Mouse (Mus musculus): ENCODE results near the gene Pxk.

Gene Pxk

DNA sequence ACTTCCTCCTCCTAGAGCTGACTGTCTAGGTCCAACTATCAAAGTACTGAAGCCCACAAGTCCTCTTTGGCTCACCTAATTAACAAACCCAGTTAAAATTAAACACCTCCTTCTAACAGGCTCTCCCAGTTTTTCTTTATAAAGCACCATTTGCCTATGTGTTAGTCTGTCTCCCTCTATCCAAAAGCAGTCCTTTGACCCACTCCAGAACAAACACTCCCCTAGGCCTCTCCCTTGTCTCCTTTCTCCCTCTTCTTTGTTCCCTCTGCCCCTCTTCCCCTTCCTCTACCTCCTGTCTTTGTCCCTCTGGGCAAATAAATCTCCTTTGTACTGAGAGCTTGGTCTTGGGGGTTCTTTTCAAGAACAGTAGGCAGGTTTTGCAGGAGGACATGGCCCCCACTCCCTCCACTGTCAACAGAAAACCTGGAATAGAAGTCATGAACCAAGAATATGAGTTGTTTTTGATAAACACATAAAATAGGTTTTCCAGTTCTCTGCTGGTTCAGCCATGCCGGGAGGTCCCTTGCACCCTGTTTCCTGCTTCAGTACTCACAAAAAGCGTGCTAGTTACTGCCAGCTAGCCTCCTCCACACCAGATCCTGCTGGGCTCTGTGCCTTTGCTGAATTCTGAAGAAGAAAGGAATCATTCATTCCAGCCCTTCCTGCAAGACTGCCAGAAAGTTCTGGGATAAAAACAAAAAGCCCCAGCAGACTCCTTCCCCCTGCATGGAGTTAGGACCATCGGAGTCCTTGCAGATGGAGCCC is 35.3 kb upstream of the Pxk start:
- Histone ChIP-seq H3K36me3 (ENCODE audit: insufficient read depth, low read length) (no peaks in the 10 kb centered on the region), H3K4me1 (replicated peaks; ENCODE audit: low read depth, low read length) (peaks cover 34% of the 10 kb centered on the region), H3K9me3 (ENCODE audit: low read length) (no peaks in the 10 kb centered on the region; the same call in 1 of the 2 replicates), H3K27me3 (ENCODE audit: insufficient read depth, low read length) (no peaks in the 10 kb centered on the region), H3K4me3 (replicated peaks; ENCODE audit: low read length) (no peak overlapping the region)
- TF ChIP-seq CTCF (conservative IDR thresholded peaks at IDR 0.05; ENCODE audit: low read length) (no peak), NANOG (IDR thresholded peaks at IDR 0.05; ENCODE audit: borderline replicate concordance, low read length) (no peak), POU5F1 (IDR thresholded peaks at IDR 0.05; ENCODE audit: borderline replicate concordance, low read length) (no peak)

DNA sequence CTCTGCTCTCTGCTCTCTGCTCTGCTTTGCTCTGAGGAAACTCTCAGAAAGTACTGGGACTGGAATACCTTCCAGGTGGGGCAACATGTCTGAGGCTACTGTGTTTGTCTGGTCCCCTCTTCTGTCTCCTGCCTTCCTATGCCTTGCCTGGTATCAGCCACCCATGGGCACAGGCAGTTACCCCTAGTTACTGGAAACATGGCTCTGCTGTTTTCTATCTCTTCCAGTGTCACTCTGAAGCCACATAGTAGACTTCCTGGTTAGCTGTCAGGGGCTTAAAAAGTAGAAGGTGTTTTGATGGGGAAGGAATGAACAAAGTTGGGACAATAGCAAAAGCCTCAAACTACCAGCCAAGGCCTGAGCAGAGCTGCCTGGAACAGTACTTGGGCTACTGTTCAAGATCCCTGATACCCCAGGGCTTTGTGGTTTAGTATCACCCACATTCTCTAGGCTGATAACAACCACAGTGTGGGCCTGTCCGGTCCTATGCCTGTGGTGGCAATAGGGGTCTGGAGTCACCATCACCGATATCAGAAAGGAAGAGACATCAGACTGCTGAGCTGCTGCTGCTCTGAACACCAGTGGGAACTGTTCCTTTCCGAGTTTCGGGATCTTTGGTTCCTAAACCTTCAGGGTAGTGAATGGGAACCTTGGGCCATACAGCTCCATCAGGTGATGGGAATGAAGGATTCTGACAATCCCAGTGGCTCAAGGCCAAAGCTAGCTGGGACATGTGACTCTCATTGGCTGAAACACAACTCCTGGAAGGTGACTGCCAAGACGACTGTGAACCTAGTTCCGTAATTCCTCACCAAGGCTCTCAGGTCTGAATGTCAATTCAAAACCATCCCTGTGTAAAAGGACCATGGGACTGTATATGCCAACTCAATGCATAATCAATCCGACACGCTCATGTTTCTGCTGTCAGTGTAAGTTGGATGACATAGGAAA is 33.9 kb upstream of the Pxk start:
- H3K9me3 ChIP-seq (ENCODE audit: low read length), result no peaks in the 10 kb centered on the region; the same call in 1 of the 2 replicates
- H3K36me3 ChIP-seq (ENCODE audit: insufficient read depth, low read length), result no peaks in the 10 kb centered on the region
- TF ChIP-seq CTCF (conservative IDR thresholded peaks at IDR 0.05; ENCODE audit: low read length), result no peak
- no peak for TF ChIP-seq NANOG (IDR thresholded peaks at IDR 0.05; ENCODE audit: borderline replicate concordance, low read length)
- TF ChIP-seq POU5F1 (IDR thresholded peaks at IDR 0.05; ENCODE audit: borderline replicate concordance, low read length), result no peak
- H3K4me3 ChIP-seq (replicated peaks; ENCODE audit: low read length), result no peak overlapping the region
- H3K4me1 ChIP-seq (replicated peaks; ENCODE audit: low read depth, low read length), result peaks cover 34% of the 10 kb centered on the region
- H3K27me3 ChIP-seq (ENCODE audit: insufficient read depth, low read length), result no peaks in the 10 kb centered on the region

DNA sequence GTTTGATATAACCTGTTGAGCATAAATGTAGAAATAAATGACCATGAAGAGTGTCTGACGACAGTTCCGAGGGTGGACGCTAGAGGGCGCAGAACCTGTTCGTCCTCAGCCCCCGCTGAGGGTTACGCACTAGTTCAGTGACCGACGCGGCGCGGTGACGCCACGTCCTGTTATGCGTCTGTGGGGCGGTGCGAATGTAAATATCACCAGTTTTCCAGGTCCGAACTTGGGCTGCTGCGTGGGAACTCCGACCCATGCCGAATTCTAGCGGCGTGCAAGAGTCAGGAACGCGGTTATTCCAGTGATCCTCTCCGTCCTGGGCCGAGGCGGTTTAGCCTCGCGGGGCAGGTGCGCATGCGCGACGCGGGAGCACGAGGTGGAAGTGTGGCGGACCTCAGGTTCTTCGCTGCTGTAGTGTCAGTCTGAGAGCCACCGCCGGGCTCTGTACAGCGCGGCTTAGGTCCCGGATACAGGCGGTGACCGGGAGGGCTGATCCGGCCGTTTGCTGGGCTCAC is 17.8 kb upstream of the Pxk start, which contains the start of gene Rpp14:
Gene Rpp14 (plus strand): TSS at position 203 of the 515 bp plus-strand sequence.
- TF ChIP-seq POU5F1 (IDR thresholded peaks at IDR 0.05; ENCODE audit: borderline replicate concordance, low read length) (no peak), CTCF (conservative IDR thresholded peaks at IDR 0.05; ENCODE audit: low read length) (peak; percentile 75), NANOG (IDR thresholded peaks at IDR 0.05; ENCODE audit: borderline replicate concordance, low read length) (no peak)
- Histone ChIP-seq H3K36me3 (ENCODE audit: insufficient read depth, low read length) (peaks cover 32% of the 10 kb centered on the region), H3K4me1 (replicated peaks; ENCODE audit: low read depth, low read length) (peaks cover 24% of the 10 kb centered on the region), H3K4me3 (replicated peaks; ENCODE audit: low read length) (peak within 1 kb of the TSS; percentile 94), H3K27me3 (ENCODE audit: insufficient read depth, low read length) (no peaks in the 10 kb centered on the region), H3K9me3 (ENCODE audit: low read length) (peaks cover 5% of the 10 kb centered on the region; the same call in 1 of the 2 replicates)

DNA sequence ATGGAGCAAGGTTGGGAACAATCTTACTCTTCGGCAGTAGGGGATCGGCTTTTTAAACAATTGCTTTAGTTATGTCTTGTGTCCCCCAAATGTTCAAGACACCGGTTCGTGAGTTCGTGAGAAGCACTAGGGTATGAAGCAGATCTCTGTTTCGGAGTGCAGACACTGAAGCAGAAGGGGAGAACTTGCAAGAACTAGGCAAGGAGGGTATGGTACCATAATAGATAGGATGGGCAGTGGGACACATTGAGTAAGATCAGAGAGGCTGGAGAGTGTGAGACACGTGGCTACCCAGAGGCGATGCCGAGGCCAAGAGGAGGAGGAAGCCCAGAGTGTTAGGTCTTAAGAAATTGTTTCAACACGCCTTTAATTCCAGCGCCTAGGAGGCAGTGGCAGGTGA is 17.3 kb upstream of the Pxk start:
- H3K9me3 ChIP-seq (ENCODE audit: low read length), result peaks cover under 1% of the 10 kb centered on the region; the same call in 1 of the 2 replicates
- peaks cover 37% of the 10 kb centered on the region for H3K36me3 ChIP-seq (ENCODE audit: insufficient read depth, low read length)
- H3K4me1 ChIP-seq (replicated peaks; ENCODE audit: low read depth, low read length), result peaks cover 24% of the 10 kb centered on the region
- peak overlapping the region; percentile 94 for H3K4me3 ChIP-seq (replicated peaks; ENCODE audit: low read length)
- TF ChIP-seq CTCF (conservative IDR thresholded peaks at IDR 0.05; ENCODE audit: low read length), result no peak
- no peak for TF ChIP-seq NANOG (IDR thresholded peaks at IDR 0.05; ENCODE audit: borderline replicate concordance, low read length)
- no peak for TF ChIP-seq POU5F1 (IDR thresholded peaks at IDR 0.05; ENCODE audit: borderline replicate concordance, low read length)
- H3K27me3 ChIP-seq (ENCODE audit: insufficient read depth, low read length), result no peaks in the 10 kb centered on the region

DNA sequence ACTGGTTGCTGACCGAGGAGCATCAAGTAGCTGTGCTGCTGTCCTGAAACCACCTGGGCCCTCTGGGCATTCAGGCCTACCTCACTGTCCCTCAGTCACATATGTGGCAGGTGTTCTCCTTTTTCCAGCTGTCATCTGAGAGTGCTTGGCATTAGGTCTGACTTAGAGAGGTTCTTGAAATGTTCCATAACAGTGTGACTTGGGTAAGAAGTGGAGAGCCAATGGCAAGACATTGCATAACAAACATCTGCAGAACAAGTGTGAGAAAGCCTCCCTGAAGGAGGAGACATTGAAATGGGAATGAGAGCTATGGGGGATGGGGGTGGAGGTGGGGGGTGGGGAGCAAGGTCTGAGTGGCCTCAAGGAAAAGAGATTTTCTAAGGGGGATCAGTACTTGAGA is 15.1 kb upstream of the Pxk start:
- Histone ChIP-seq H3K4me1 (replicated peaks; ENCODE audit: low read depth, low read length) (peaks cover 24% of the 10 kb centered on the region), H3K4me3 (replicated peaks; ENCODE audit: low read length) (no peak overlapping the region; the same call in 1 of the 2 replicates), H3K36me3 (ENCODE audit: insufficient read depth, low read length) (peaks cover 58% of the 10 kb centered on the region), H3K27me3 (ENCODE audit: insufficient read depth, low read length) (no peaks in the 10 kb centered on the region), H3K9me3 (ENCODE audit: low read length) (no peaks in the 10 kb centered on the region)
- no peak for TF ChIP-seq CTCF (conservative IDR thresholded peaks at IDR 0.05; ENCODE audit: low read length)
- no peak for TF ChIP-seq POU5F1 (IDR thresholded peaks at IDR 0.05; ENCODE audit: borderline replicate concordance, low read length)
- TF ChIP-seq NANOG (IDR thresholded peaks at IDR 0.05; ENCODE audit: borderline replicate concordance, low read length), result no peak

DNA sequence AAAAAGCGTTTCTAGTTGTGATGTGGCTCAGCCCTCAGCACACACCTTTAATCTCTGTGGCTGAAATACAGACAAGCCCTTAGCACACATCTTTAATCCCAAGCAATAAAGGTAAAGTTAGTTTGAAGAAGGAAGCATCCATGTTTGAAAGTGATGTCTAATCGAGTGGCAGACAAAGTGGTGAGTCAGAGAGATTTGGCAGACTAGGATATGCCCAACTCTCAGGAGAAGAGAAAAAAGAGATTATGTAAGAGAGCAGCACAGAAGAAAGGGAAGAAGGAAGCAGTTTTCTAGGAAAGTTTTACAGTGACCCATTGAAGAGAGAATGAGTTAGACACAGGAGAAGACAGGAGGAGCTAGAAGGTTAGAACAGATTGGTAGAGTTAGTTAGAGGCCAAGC is 9.0 kb upstream of the Pxk start:
- H3K4me1 ChIP-seq (replicated peaks; ENCODE audit: low read depth, low read length), result peaks cover 7% of the 10 kb centered on the region; the same call in 1 of the 2 replicates
- peaks cover 71% of the 10 kb centered on the region for H3K36me3 ChIP-seq (ENCODE audit: insufficient read depth, low read length)
- no peaks in the 10 kb centered on the region for H3K9me3 ChIP-seq (ENCODE audit: low read length)
- no peak for TF ChIP-seq POU5F1 (IDR thresholded peaks at IDR 0.05; ENCODE audit: borderline replicate concordance, low read length)
- TF ChIP-seq NANOG (IDR thresholded peaks at IDR 0.05; ENCODE audit: borderline replicate concordance, low read length), result no peak
- TF ChIP-seq CTCF (conservative IDR thresholded peaks at IDR 0.05; ENCODE audit: low read length), result no peak
- no peaks in the 10 kb centered on the region for H3K27me3 ChIP-seq (ENCODE audit: insufficient read depth, low read length)
- H3K4me3 ChIP-seq (replicated peaks; ENCODE audit: low read length), result no peak overlapping the region

DNA sequence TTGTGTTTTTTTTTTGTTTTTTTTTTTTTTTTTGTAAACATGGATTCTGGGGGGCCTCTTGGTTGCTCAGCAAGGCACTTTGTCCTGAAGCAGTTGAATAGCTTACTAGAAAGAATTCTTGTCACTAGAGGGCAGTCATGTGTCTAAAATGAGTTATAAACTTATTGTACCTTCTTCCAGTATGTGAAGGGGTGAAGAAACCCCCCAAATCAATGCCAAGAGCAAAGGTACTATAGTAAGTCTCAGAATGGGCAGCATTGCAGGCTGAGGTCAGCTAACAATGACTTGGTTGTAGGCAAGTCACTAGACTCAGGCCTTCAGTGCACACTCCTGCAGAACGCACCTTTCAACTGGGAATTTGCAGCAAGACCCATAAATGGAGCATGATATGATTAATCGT is 5.4 kb upstream of the Pxk start:
- H3K9me3 ChIP-seq (ENCODE audit: low read length), result peaks cover 10% of the 10 kb centered on the region
- peaks cover 14% of the 10 kb centered on the region; the same call in 1 of the 2 replicates for H3K4me1 ChIP-seq (replicated peaks; ENCODE audit: low read depth, low read length)
- no peaks in the 10 kb centered on the region for H3K27me3 ChIP-seq (ENCODE audit: insufficient read depth, low read length)
- H3K4me3 ChIP-seq (replicated peaks; ENCODE audit: low read length), result no peak overlapping the region
- H3K36me3 ChIP-seq (ENCODE audit: insufficient read depth, low read length), result peaks cover 38% of the 10 kb centered on the region
- peak; percentile 25 for TF ChIP-seq CTCF (conservative IDR thresholded peaks at IDR 0.05; ENCODE audit: low read length)
- no peak for TF ChIP-seq NANOG (IDR thresholded peaks at IDR 0.05; ENCODE audit: borderline replicate concordance, low read length)
- TF ChIP-seq POU5F1 (IDR thresholded peaks at IDR 0.05; ENCODE audit: borderline replicate concordance, low read length), result no peak

DNA sequence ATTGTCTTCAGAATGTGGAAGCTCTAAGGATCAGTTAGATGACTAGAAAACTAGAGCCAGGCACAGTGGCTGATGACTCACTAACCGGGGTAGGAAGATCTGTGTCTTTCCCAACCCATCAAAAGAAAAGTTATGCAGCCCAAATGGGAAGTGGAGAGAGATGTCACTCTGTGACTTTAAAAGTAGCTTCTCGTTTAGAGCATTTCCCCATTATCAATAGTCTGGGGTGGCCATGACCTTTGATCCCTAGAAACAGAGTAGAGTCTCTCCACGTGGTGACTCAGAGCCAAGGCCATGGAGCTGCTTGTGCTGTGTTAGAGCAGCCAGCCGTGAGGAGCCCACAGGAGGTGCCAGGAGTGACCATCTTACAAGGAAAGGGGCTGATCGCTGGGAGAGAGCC is 4.6 kb upstream of the Pxk start:
- no peak overlapping the region for H3K4me3 ChIP-seq (replicated peaks; ENCODE audit: low read length)
- H3K27me3 ChIP-seq (ENCODE audit: insufficient read depth, low read length), result no peaks in the 10 kb centered on the region
- peaks cover 10% of the 10 kb centered on the region for H3K9me3 ChIP-seq (ENCODE audit: low read length)
- peaks cover 17% of the 10 kb centered on the region; the same call in 1 of the 2 replicates for H3K4me1 ChIP-seq (replicated peaks; ENCODE audit: low read depth, low read length)
- TF ChIP-seq POU5F1 (IDR thresholded peaks at IDR 0.05; ENCODE audit: borderline replicate concordance, low read length), result no peak
- no peak for TF ChIP-seq CTCF (conservative IDR thresholded peaks at IDR 0.05; ENCODE audit: low read length)
- TF ChIP-seq NANOG (IDR thresholded peaks at IDR 0.05; ENCODE audit: borderline replicate concordance, low read length), result no peak
- H3K36me3 ChIP-seq (ENCODE audit: insufficient read depth, low read length), result peaks cover 32% of the 10 kb centered on the region

Measured in E14TG2a.4 (cell line).